In the genomic region with DNA sequence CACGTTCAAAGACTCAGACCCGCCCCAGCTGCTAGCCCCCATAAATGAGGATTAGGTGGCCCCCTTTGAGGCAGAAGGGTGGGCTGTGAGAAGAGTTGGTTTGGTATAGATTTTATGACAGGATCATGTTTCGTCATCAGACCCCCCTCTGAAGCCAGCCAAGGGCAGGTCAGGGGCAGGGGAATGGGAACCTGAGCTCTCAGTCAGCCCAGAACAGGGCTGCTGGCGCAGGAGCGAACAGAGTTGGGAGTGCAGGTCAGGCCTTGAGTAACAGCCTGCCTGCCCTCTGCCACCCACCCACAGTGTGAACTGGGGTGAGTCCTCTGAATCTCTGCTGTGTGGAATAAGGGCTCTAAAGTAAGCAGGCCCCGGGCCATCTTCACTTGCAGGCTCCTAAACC, we compare ENCODE assay signal across 32 mouse cellular contexts. TPM values are rescaled to one million over a fixed set of nuclear protein-coding genes. Genes with fewer than 3 reads are reported as not detected.
A peak's percentile ranks its signal among the peaks of the same experiment; 100 is the strongest.
DNase-seq lines count a peak whose midpoint lies in the region; ATAC-seq and TF ChIP-seq lines count a peak whose summit lies in the region.
"Had no signal": no experiment of that assay in that cellular context is flagged by ENCODE, and none has a peak within 500 bp of the region (broad histone marks: within the 10 kb centered on the region; RNA-seq: fewer than 3 reads in every experiment).

No protein-coding gene starts in this region.

- DNase-seq in kidney, postnatal 14 days = no peak
- DNase-seq in kidney, postnatal 0 days (ENCODE audit: low spot score) = peak; percentile 58
- DNase-seq in kidney, postnatal 10 days = no peak
- peak; percentile 37 for DNase-seq in embryonic facial prominence, embryonic 10.5 days (ENCODE audit: low spot score)
- no peak for DNase-seq in retina, embryonic 14.5 days (ENCODE audit: low spot score)
- DNase-seq: adrenal gland, postnatal 10 days; adrenal gland, postnatal 36 days; B cell, adult 2 months; cerebellum, adult 18-20 months; cerebellum, adult 9-10 months; cerebellum, postnatal 14 days; forebrain, postnatal 0 days; gastrocnemius, adult 2 months; gastrocnemius, postnatal 14 days; heart, adult 18-20 months; heart, postnatal 10 days; heart, postnatal 36 days had no signal

- H3K4me3 ChIP-seq in kidney, embryonic 14.5 days (ENCODE audit: low read length) = no peak overlapping the region
- no peak overlapping the region for H3K4me3 ChIP-seq in kidney, postnatal 0 days (replicated peaks; ENCODE audit: low read depth, low read length)
- H3K4me3 ChIP-seq in embryonic facial prominence, embryonic 10.5 days = no peak overlapping the region
- no peak overlapping the region for H3K4me3 ChIP-seq in limb, embryonic 13.5 days
- H3K4me3 ChIP-seq: embryonic facial prominence, embryonic 12.5 days; embryonic facial prominence, embryonic 15.5 days; gastrocnemius, adult 2 months; heart, embryonic 12.5 days; heart, embryonic 15.5 days; hindbrain, embryonic 10.5 days; hindbrain, embryonic 13.5 days had no signal

- H3K36me3 ChIP-seq in kidney, embryonic 14.5 days (ENCODE audit: control insufficient read depth, insufficient read depth, low read length) = no peaks in the 10 kb centered on the region
- no peaks in the 10 kb centered on the region for H3K36me3 ChIP-seq in kidney, postnatal 0 days (ENCODE audit: insufficient read depth, low read length)
- H3K36me3 ChIP-seq in embryonic facial prominence, embryonic 10.5 days (replicated peaks) = no peaks in the 10 kb centered on the region
- no peaks in the 10 kb centered on the region for H3K36me3 ChIP-seq in limb, embryonic 13.5 days
- H3K36me3 ChIP-seq: embryonic facial prominence, embryonic 12.5 days; embryonic facial prominence, embryonic 15.5 days; G1E; heart, embryonic 12.5 days; heart, embryonic 15.5 days; hindbrain, embryonic 10.5 days; hindbrain, embryonic 13.5 days had no signal

- H3K9me3 ChIP-seq in kidney, embryonic 14.5 days (ENCODE audit: control insufficient read depth, low read length) = no peaks in the 10 kb centered on the region
- no peaks in the 10 kb centered on the region for H3K9me3 ChIP-seq in kidney, postnatal 0 days (replicated peaks; ENCODE audit: low read length)
- peaks cover 8% of the 10 kb centered on the region; the same call in 1 of the 2 replicates for H3K9me3 ChIP-seq in embryonic facial prominence, embryonic 10.5 days
- H3K9me3 ChIP-seq in limb, embryonic 13.5 days = peaks cover 8% of the 10 kb centered on the region; the same call in 1 of the 2 replicates
- H3K9me3 ChIP-seq: embryonic facial prominence, embryonic 12.5 days; embryonic facial prominence, embryonic 15.5 days; G1E; heart, embryonic 15.5 days had no signal

- no peak for TF ChIP-seq CTCF in kidney, postnatal 0 days (IDR thresholded peaks at IDR 0.05; ENCODE audit: low read depth)

- 29% methylated on average over 6 of the region's 6 CpGs for WGBS in kidney, embryonic 14.5 days
- WGBS in kidney, postnatal 0 days = 61% methylated on average over 6 of the region's 6 CpGs
- WGBS in embryonic facial prominence, embryonic 10.5 days = 54% methylated on average over 6 of the region's 6 CpGs
- 34% methylated on average over 6 of the region's 6 CpGs for WGBS in limb, embryonic 13.5 days

- H3K27me3 ChIP-seq in kidney, embryonic 14.5 days (ENCODE audit: control insufficient read depth, insufficient read depth, low read length) = peaks cover 14% of the 10 kb centered on the region; the same call in 1 of the 2 replicates
- H3K27me3 ChIP-seq in kidney, postnatal 0 days (ENCODE audit: insufficient read depth, low read length) = no peaks in the 10 kb centered on the region; the same call in 1 of the 2 replicates
- H3K27me3 ChIP-seq in embryonic facial prominence, embryonic 10.5 days (replicated peaks; ENCODE audit: low read depth, poor library complexity, severe bottlenecking) = peaks cover 62% of the 10 kb centered on the region
- H3K27me3 ChIP-seq in limb, embryonic 13.5 days = peaks cover 67% of the 10 kb centered on the region

- peaks cover 20% of the 10 kb centered on the region; the same call in 1 of the 2 replicates for H3K4me1 ChIP-seq in kidney, embryonic 14.5 days (ENCODE audit: control insufficient read depth, insufficient read depth, low read length)
- H3K4me1 ChIP-seq in kidney, postnatal 0 days (replicated peaks; ENCODE audit: insufficient read depth, low read length) = no peaks in the 10 kb centered on the region
- peaks cover 31% of the 10 kb centered on the region for H3K4me1 ChIP-seq in embryonic facial prominence, embryonic 10.5 days
- H3K4me1 ChIP-seq in limb, embryonic 13.5 days = peaks cover 28% of the 10 kb centered on the region

- no peak overlapping the region for H3K4me2 ChIP-seq in kidney, embryonic 14.5 days (replicated peaks; ENCODE audit: low read depth, low read length)
- no peak overlapping the region for H3K4me2 ChIP-seq in kidney, postnatal 0 days (ENCODE audit: low read length)
- H3K4me2 ChIP-seq in limb, embryonic 13.5 days (replicated peaks) = no peak overlapping the region
- H3K4me2 ChIP-seq: embryonic facial prominence, embryonic 12.5 days; embryonic facial prominence, embryonic 15.5 days; heart, embryonic 12.5 days; heart, embryonic 15.5 days; hindbrain, embryonic 13.5 days had no signal

- no peak overlapping the region for H3K9ac ChIP-seq in kidney, embryonic 14.5 days (ENCODE audit: low read depth, low read length)
- no peak overlapping the region for H3K9ac ChIP-seq in kidney, postnatal 0 days (ENCODE audit: low read depth, low read length)
- H3K9ac ChIP-seq in limb, embryonic 13.5 days = no peak overlapping the region
- H3K9ac ChIP-seq: embryonic facial prominence, embryonic 12.5 days; embryonic facial prominence, embryonic 15.5 days; forebrain, postnatal 0 days; heart, embryonic 12.5 days; heart, embryonic 15.5 days; hindbrain, embryonic 13.5 days had no signal

- ATAC-seq in kidney, embryonic 14.5 days (ENCODE audit: low FRiP score, low TSS enrichment) = peak; percentile 78
- peak; percentile 49; the same call in 1 of the 2 replicates for ATAC-seq in kidney, postnatal 0 days (replicated peaks; ENCODE audit: low FRiP score, low read depth)
- peak; percentile 16; the same call in 1 of the 2 replicates for ATAC-seq in limb, embryonic 13.5 days (ENCODE audit: low FRiP score, low read depth)
- ATAC-seq: forebrain, embryonic 14.5 days; forebrain, postnatal 0 days; hindbrain, embryonic 16.5 days; Patski had no signal

- H3K27ac ChIP-seq in kidney, embryonic 14.5 days (ENCODE audit: low read depth, low read length) = no peak overlapping the region
- H3K27ac ChIP-seq in kidney, postnatal 0 days = no peak overlapping the region
- H3K27ac ChIP-seq in embryonic facial prominence, embryonic 10.5 days (replicated peaks) = no peak overlapping the region
- no peak overlapping the region for H3K27ac ChIP-seq in limb, embryonic 13.5 days
- H3K27ac ChIP-seq: embryonic facial prominence, embryonic 12.5 days; embryonic facial prominence, embryonic 15.5 days; gastrocnemius, adult 2 months; heart, embryonic 15.5 days; hindbrain, embryonic 10.5 days; hindbrain, embryonic 13.5 days had no signal

RNA-seq across cellular contexts. Expression of a gene that starts 25.2 kb away (rescaled TPM):
- 0.15 and 0.17 TPM in 2 replicates for polyA plus RNA-seq in kidney, embryonic 14.5 days (2014; fragmentation: Nextera tagmentation; extraction: Ambion mirVana)
- polyA plus RNA-seq in kidney, postnatal 0 days (2015; fragmentation: Nextera tagmentation; extraction: Ambion mirVana) = 0.07 TPM in 1 of 2 replicates, not detected in the other
- polyA plus RNA-seq in embryonic facial prominence, embryonic 10.5 days (2016; fragmentation: Nextera tagmentation; extraction: Ambion mirVana) = 0.09 TPM in 1 of 2 replicates, not detected in the other
- polyA plus RNA-seq in limb, embryonic 13.5 days (2015; fragmentation: Nextera tagmentation; extraction: Ambion mirVana) = not detected in 2 replicates
- polyA plus RNA-seq: embryonic facial prominence, embryonic 12.5 days; embryonic facial prominence, embryonic 15.5 days; forebrain, embryonic 11.5 days; forebrain, embryonic 14.5 days; forebrain, postnatal 0 days; frontal cortex, adult 2 months; G1E; gonadal fat pad, adult 2 months; heart, embryonic 12.5 days; heart, embryonic 15.5 days; hindbrain, embryonic 10.5 days; hindbrain, embryonic 13.5 days; hindbrain, embryonic 16.5 days; Patski had no signal

Comparison
In these comparisons a context has a peak if more than half of its experiments do, and no peak if none do; other contexts are left out.
1. DNase-seq: peak in kidney, postnatal 0 days (single experiment) and embryonic facial prominence, embryonic 10.5 days (single experiment); none in kidney, postnatal 14 days (single experiment), kidney, postnatal 10 days (single experiment) and retina, embryonic 14.5 days (single experiment).
2. ATAC-seq: peak in every context shown above with its lines; median percentile 78 in kidney, embryonic 14.5 days; 49 in kidney, postnatal 0 days; 16 in limb, embryonic 13.5 days.